Mouse (Mus musculus) embryonic stem cell, embryonic (primary cell): ENCODE measurements around the gene Stt3b.

Experiments used
- CTCF ChIA-PET, 4 experiments: fragments of 300-600 bp in 2 of 4; fragments of 350-600 bp in 2 of 4; sonication (Branson Sonifier 250); formaldehyde crosslinking; loops; one replicate each; lab custom pipeline; 2022; ENCODE audit warnings: inconsistent platforms in 2 of 4; lab: Charles Lee
- POLR2A ChIA-PET, 4 experiments: fragments of 300-600 bp in 2 of 4; fragments of 350-600 bp in 2 of 4; sonication (Branson Sonifier 250); formaldehyde crosslinking; loops; one replicate each; lab custom pipeline; 2022; ENCODE audit warnings: antibody characterized with exemption in 4 of 4, inconsistent platforms in 1 of 4; lab: Charles Lee

The Stt3b gene

DNA sequence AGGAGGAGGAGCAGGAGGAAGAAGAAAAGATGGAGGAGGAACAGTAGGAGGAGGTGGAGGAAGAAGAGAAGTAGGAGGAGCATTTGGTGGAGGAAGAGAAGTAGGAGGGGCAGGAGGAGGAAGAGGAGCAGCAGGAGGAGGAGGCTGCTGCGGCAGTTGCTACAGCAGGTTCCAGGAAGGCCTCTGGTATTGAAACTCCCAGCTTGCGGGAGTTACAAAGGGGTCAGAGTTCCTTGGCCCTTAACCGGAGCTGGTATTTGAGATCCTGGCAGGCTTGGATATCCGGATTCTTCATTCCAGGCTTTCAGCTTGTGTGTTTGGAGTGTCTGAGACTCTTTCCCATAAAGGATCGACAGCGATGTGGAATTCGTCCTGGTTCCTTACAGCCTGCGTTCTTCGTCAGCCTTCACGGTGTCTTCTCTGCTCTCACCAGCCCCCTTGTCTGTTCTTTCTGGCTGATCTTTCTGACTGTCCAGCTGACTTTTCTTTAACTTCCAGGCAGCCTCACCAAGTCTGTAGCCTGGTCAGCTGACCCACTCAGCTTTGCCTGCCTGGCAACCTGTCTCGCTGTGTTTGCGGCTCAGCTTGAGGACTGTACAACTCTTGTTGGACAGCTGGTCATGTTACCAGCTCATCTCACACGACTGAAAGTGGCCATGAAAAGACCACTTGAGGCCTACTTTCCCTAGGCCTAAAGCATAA lies 15.8 kb upstream of the Stt3b start:
- POLR2A ChIA-PET, result interaction anchor here (0.5 to 4.5 kb wide), 8 partner anchors 11 to 517 kb away, joined by 3 to 25 read pairs (median 3); partner anchors contain the start of gene Stt3b (in 2 of the 4)
- CTCF ChIA-PET, result no interaction called here

DNA sequence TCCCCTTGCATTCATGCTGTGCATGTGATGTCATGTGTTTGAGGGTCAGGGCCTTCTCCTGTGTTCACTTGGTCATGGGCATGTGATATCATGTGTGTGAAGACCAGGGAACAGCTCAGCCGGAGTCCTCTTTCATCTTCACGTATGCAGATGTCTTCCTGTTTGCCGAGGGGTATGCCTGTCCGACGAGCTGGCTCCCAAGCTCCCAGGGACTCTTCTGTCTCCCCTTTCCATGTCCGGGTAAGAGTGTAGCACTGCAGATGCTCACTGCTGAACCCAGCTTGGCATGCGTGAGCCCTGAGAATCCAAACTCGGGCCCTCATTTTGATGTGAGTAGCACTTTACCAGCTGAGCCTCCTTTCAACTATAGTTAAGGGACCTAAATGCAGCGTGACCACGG lies 13.4 kb upstream of the Stt3b start:
- CTCF ChIA-PET, result interaction anchor here in 1 of 4 experiments (0.7 kb wide), 1 partner anchor 26 kb away, joined by 3 read pairs; no protein-coding TSS in a partner anchor

DNA sequence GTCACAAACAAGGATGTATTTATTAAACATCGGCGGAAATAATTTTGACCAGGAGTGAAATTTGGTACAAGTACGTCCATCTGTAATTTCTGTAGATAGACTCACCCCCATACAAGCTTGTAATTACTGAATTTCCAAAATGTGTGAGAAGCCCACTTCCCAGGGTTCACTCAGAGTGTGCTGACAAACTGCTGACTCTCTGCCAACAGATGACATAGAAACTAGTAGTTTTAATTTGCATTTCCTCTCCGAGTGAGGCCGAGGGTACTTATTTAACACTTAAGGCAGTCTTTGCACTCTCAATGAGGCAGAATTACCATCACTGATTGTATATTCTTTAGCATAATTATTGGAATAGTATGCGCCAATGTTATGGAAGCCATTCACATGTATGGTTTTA lies 12.2 kb upstream of the Stt3b start:
- POLR2A ChIA-PET, result interaction anchor here in 1 of 4 experiments (3.9 kb wide), 1 partner anchor 11 kb away, joined by 32 read pairs; the partner anchor contains the start of gene Stt3b

More for the DNA sequence above, 13.4 kb upstream of the Stt3b start:
- POLR2A ChIA-PET, result interaction anchor here in 3 of 4 experiments (1.5 to 4.5 kb wide), 3 partner anchors 9 to 13 kb away, joined by 3 to 25 read pairs (median 4); partner anchors contain the start of gene Stt3b (in 1 of the 3)

DNA sequence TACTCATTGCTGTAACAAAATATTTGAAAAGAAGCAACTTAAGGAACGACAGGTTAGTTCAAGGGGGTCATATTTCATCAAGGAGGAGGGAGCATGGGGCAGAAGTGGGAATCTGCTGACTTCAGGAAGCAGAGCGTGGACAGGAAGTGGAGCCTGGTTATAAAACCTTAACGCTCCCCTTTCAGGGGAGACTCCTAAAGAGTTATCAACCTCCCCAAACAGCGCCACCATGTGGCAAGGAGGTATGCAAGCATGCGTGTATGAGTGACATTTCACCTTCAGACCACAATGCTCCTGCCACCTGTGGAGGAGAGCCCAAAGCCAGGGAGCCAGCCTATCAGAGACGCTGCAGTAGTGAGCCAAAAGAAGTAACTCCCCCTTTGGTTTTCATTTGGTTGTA lies 10.8 kb upstream of the Stt3b start:
- ChIA-PET POLR2A (interaction anchor here in 3 of 4 experiments (0.5 to 3.9 kb wide), 7 partner anchors 8 to 36 kb away, joined by 3 to 35 read pairs (median 8); partner anchors contain the start of gene Stt3b (in 3 of the 3)), CTCF (interaction anchor here in 3 of 4 experiments (0.5 to 3.7 kb wide), 10 partner anchors 8 to 311 kb away, joined by 3 to 16 read pairs (median 3); partner anchors contain the start of gene Stt3b (in 1 of the 3))

More for the DNA sequence above, 12.2 kb upstream of the Stt3b start:
- CTCF ChIA-PET, result no interaction called here

DNA sequence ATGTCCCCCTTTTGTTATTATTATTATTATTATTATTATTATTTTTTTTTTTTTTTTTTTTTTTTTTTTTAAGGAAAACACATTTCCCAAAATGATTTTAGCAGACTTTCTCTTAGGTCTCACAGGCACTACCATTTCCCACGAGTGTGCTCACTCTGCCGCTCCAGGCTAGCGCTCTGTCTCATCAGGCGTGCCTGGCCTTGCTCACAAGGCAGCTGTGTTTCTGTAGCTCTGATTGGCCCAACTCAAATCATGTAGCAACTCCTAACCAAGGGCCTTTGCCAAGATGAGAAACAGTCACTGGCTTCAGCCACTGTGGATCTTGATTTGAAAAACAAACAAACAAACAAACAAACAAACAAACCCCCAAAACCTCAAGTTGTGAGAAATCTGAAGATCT lies 9.9 kb upstream of the Stt3b start:
- POLR2A ChIA-PET, result interaction anchor here in 3 of 4 experiments (0.6 to 3.9 kb wide), 5 partner anchors 9 to 546 kb away, joined by 3 to 35 read pairs (median 12); partner anchors contain the start of gene Stt3b (in 3 of the 3)
- CTCF ChIA-PET, result interaction anchor here in 1 of 4 experiments (1.2 to 3.7 kb wide), 2 partner anchors 9 kb away, joined by 3 to 16 read pairs; partner anchors contain the start of gene Stt3b

DNA sequence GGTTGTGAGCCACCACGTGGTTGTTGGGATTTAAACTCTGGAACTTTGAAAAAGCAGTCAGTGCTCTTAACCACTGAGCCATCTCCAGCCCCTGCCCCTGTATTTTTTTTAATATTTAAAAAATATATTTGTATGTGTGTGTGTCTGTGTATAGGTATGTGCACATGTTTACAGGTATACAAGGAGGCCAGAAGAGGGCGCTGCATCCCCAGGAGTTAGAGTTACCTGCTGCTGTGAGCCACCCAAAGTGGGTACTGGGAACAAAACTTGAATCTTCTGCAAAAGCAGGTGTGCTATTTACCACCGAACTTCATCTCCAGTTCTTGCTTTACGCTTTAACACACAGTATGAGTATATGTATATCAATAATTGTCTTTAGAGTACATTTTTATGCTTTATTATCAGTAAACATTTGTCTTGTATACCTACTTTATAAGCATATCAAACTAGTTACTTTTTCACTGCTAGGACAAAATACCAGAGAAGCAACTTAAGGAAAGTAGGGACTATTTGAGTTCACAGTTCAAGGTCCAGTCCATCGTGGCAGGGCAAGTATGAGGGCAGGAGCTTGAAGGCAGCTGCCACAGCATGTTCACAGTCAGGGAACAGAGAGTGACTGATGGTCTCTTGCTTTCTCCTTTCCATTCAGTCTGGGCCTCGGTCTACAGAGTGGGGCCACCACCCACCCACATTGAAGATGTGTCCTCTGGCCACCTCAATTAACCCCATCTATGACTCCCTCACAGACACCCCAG lies 8.6 kb upstream of the Stt3b start:
- POLR2A ChIA-PET, result interaction anchor here in 2 of 4 experiments (3.5 to 3.9 kb wide), 2 partner anchors 8 kb away, joined by 32 to 35 read pairs; partner anchors contain the start of gene Stt3b (in 2 of the 2)
- CTCF ChIA-PET, result interaction anchor here in 1 of 4 experiments (3.7 kb wide), 1 partner anchor 8 kb away, joined by 16 read pairs; the partner anchor contains the start of gene Stt3b

DNA sequence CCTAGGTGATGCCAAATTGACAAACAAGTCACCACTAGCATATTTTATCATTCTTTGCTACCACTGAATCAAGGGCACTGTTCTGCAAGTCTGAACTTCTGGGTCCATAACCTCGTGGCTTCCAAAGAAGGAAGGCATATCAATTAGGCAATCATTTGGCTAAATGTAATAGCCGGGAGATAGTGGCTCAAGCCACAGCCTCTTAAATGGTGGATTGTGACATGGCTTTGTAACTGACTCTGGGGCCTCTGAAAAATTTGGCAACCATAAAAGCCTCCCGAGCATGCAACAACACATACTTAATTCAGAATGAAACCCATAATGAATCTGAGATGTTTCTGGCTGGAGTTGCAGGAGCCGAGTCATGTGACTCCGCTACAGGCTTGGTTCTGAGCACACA lies 6.8 kb upstream of the Stt3b start:
- POLR2A ChIA-PET, result no interaction called here
- CTCF ChIA-PET, result interaction anchor here in 1 of 4 experiments (0.6 kb wide), 1 partner anchor 10 kb away, joined by 3 read pairs; no protein-coding TSS in a partner anchor

DNA sequence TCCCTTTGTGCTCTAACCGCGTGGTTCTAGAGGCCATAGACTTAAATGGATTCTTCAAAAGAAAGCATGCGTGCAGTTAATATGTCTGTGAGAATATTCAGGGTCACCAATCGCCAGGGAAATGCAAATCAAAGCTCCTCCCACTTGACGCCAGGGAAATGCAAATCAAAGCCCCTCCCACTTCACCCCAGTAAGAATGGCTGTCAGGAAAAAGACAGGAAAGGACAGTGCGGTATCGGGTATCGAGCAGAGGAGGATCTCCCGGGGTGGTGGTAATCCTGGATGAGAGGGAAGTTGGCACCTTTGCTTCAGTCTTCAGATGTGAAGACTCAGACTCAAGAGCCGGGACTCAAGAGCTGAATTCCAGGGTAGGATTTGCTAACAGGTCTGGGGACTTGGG lies 4.3 kb upstream of the Stt3b start:
- POLR2A ChIA-PET, result interaction anchor here (0.8 to 2.0 kb wide), 14 partner anchors 9 to 145 kb away, joined by 3 to 6 read pairs (median 4); no protein-coding TSS in a partner anchor

DNA sequence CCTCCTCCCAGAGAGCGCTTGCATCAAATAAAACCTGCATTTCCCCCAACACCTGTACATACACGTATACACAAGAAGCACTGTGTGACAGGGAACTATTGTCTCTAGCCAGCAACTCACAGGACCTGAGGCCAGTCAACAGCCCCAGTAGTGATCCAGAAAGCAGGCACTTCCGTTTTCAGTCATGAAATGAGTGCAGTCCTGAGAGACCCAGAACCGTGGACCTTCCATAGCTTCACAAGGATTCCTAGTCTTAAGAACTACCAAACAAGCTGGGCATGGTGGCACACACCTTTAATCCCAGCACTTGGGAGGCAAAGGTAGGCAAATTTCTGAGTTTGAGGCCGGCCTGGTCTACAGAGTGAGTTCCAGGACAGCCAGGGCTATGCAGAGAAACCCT lies 3.6 kb upstream of the Stt3b start:
- ChIA-PET POLR2A (interaction anchor here (0.6 to 2.0 kb wide), 13 partner anchors 10 to 144 kb away, joined by 3 to 6 read pairs (median 3); no protein-coding TSS in a partner anchor), CTCF (interaction anchor here in 2 of 4 experiments (0.5 to 0.6 kb wide), 2 partner anchors 225 to 557 kb away, joined by 3 to 4 read pairs; no protein-coding TSS in a partner anchor)

More for the DNA sequence above, 4.3 kb upstream of the Stt3b start:
- CTCF ChIA-PET, result interaction anchor here in 2 of 4 experiments (0.6 to 0.7 kb wide), 3 partner anchors 99 to 362 kb away, joined by 4 to 5 read pairs (median 4); no protein-coding TSS in a partner anchor

DNA sequence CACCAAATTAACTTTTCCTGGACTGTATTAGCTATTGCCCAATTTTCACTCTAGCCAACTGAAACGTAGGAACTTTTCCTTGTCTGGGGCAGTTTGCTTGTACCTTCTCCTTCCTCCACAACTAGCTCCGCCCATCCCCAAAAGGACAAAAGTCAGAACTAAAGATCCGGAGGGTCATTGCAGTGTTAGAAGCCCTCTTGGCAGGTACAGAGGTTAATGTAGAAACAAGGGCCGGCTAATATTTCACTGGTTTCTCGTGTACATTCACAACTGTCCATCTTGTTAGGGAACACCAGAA lies 951 bp upstream of the Stt3b start:
- ChIA-PET CTCF (interaction anchor here in 2 of 4 experiments (0.7 to 1.9 kb wide), 3 partner anchors 9 to 97 kb away, joined by 3 to 16 read pairs (median 4); no protein-coding TSS in a partner anchor), POLR2A (interaction anchor here (0.6 to 6.1 kb wide), 71 partner anchors 9 to 1077 kb away, joined by 3 to 102 read pairs (median 5); partner anchors contain the start of genes Crtap (in 1 of the 4), Gpd1l (in 1 of the 4) and Osbpl10 (in 1 of the 4))

DNA sequence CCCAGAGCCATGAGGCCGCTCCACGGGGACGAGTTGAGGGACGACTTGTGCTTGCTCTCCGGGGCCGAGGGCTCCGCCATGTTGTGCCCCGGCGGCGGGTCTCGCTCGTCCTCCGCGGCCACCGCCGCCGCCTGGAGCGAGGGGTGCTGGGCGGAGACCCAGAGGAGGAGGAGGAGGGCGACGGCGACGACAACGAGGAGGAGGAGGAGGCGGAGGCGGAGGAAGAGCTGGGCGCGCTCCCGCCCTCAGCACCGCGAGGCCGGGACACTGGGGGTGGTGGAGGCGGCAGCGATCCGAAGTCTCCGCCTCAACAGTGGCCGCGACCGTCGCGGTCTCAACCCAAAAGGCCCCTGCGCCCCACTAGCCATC lies 260 bp downstream of the Stt3b start:
- POLR2A ChIA-PET, result interaction anchor here (0.5 to 6.1 kb wide), 96 partner anchors 8 to 956 kb away, joined by 3 to 102 read pairs (median 5); partner anchors contain the start of genes Cmtm6 (in 1 of the 4), Cmtm8 (in 1 of the 4), Gpd1l (in 1 of the 4) and Osbpl10 (in 1 of the 4)
- CTCF ChIA-PET, result interaction anchor here in 1 of 4 experiments (0.7 to 1.8 kb wide), 5 partner anchors 10 to 222 kb away, joined by 3 to 16 read pairs (median 3); no protein-coding TSS in a partner anchor

DNA sequence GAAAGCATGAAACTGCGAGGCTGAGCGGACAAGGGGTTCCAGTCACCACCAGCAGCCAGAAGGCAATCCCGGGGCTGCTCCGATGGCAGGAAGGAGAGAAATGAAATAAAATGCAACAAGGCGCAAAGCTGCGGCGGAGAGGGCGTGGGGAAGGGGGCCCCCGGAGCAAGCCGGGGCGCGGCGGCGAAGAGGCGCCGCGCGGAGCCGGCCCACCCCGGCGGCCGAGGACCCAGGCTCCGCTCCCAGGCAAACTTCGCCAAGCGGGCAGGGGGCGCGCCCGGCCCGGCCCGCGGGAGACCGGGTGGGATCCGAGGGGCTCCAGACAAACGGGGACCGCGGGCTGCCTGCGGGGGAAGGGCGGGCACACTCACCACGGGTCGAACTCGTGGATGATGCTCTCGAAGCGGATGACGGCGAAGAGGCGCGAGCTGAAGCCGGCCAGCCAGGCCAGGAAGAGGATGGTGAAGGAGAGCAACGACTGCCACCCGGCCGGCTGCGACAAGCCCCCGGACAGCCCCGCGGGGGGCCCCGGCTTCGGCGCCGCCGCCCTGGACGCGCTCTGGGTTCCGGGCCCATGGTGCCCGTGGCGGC lies 745 bp downstream of the Stt3b start:
- CTCF ChIA-PET, result interaction anchor here in 2 of 4 experiments (0.7 to 1.5 kb wide), 2 partner anchors 221 to 1652 kb away, joined by 3 to 4 read pairs; no protein-coding TSS in a partner anchor
- POLR2A ChIA-PET, result interaction anchor here (0.8 to 6.1 kb wide), 22 partner anchors 9 to 253 kb away, joined by 3 to 102 read pairs (median 8); no protein-coding TSS in a partner anchor

DNA sequence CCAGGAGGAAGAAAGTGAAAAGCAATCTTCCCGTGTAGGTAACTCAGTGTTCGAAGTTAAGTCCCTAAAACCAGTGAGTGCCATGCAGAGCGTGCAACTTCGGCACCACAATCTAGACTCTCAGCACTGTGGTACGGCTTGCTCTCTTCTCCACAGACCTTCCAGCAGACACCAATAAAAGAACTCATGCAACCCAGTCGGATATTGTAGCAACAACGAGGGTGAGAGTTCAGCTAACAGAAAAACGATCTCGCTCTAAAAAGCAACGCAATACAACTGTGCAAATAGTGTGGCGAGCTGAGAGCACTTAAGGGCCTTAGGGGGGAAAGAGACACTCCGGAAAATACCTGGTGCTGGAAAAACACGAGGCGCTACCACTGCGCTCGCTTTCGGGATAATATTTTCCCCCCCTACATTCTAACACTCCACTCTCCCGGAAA lies 1.3 kb downstream of the Stt3b start:
- ChIA-PET CTCF (interaction anchor here in 1 of 4 experiments (0.7 kb wide), 1 partner anchor 1652 kb away, joined by 3 read pairs; no protein-coding TSS in a partner anchor), POLR2A (interaction anchor here in 3 of 4 experiments (0.8 to 6.1 kb wide), 9 partner anchors 9 to 140 kb away, joined by 3 to 102 read pairs (median 9); no protein-coding TSS in a partner anchor)

DNA sequence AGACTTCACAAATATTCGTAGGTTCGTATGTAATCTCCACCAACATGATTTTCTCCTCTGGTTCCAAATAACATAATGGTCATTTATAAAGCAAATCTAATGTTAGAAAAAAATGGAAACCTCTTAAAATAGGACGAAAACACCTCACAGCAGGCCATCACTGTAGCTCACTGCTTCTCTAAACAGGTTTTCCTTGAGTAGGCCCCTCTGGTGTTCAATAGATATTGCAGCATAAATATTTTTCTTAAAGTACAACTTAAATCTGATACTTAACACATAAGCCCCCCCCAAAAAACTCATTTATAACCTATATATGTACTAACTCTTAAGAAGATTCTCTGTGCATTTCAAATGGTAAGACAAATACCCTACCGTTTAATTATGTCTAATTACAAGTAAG lies 1.8 kb downstream of the Stt3b start:
- POLR2A ChIA-PET, result interaction anchor here in 3 of 4 experiments (0.7 to 6.1 kb wide), 3 partner anchors 15 to 83 kb away, joined by 3 to 102 read pairs (median 3); no protein-coding TSS in a partner anchor
- CTCF ChIA-PET, result no interaction called here

DNA sequence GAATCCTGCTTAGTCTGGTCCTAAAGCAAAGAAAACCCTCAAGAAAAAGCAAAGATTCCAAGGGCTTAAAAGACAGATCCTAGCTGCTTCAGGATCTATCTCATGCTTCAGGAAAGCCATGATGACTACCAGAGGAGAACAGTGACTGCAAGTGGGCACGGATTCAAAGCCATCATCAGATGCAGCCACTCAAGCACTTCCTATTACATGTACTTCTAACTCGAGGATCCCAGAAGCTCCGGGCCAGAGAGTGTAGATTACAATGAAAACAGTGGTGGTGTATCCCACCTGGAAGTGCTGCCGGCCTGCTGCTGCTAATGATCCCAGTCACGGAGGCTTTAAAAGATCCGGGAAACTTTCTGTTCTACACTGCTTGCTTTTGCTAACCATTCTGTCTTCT lies 4.0 kb downstream of the Stt3b start:
- CTCF ChIA-PET, result interaction anchor here in 1 of 4 experiments (1.0 kb wide), 1 partner anchor 11 kb away, joined by 3 read pairs; no protein-coding TSS in a partner anchor
- POLR2A ChIA-PET, result interaction anchor here in 2 of 4 experiments (0.5 to 6.1 kb wide), 7 partner anchors 12 to 254 kb away, joined by 3 to 102 read pairs (median 4); no protein-coding TSS in a partner anchor

DNA sequence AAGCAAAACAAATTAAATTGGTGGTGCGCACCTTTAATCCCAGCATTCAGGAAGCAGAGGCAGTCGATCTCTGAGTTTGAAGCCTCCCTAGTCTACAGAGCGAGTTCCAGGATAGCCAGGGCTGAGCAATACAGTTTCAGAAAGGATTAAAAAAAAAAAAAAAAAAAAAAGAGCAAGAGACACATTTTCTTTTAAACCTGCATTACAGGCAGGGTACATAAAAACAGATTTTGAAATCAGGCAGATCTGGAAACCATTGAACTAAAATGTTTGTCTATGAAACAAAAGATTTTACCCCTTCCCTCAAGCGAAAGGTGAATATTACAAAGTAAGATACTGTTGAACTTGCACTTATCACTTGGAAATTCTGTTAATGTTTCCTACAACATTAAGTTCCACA lies 6.1 kb downstream of the Stt3b start:
- CTCF ChIA-PET, result no interaction called here
- POLR2A ChIA-PET, result interaction anchor here in 1 of 4 experiments (0.6 to 1.3 kb wide), 6 partner anchors 10 to 324 kb away, joined by 3 to 5 read pairs (median 4); no protein-coding TSS in a partner anchor

DNA sequence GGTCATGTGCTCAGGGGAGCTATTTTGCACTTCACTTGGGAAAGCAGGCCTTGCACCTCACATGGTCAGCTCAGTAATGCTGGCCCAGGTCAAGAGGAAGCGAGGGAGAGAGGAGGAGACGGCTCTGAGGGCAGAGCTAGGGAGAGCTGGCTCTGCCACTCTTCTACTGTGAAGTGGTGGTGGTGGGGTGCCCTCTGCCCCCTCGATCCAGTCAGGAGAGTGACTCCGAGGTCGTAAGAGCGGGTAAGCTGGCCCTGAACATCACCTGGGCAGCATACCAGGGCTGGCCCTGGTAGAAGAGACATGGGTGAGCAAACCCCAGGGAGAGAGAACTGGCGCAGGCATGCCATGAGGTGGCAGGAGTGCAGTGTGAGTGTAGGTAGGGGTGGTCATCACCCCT lies 8.6 kb downstream of the Stt3b start:
- ChIA-PET POLR2A (interaction anchor here in 3 of 4 experiments (0.6 to 2.7 kb wide), 6 partner anchors 8 to 137 kb away, joined by 3 to 18 read pairs (median 4); partner anchors contain the start of gene Stt3b (in 3 of the 3)), CTCF (no interaction called here)
